Mouse (Mus musculus) limb, embryonic 10.5 days (tissue): ENCODE results near the gene Dctpp1. TPM values are rescaled to one million over a fixed set of nuclear protein-coding genes. Genes with fewer than 3 reads are reported as not detected.

Experiments
- DNase-seq: peaks from one replicate; pipeline ENCODE4 v3.0.0-alpha.2; 2017; ENCODE audit warnings: low spot score
- H3K27ac ChIP-seq: fragments of 300-500 bp; sonication (generic); 2 replicates; pipeline ENCODE4 v1.5.1; 2016; ENCODE audit warnings: mild to moderate bottlenecking
- H3K27me3 ChIP-seq: fragments of 300-500 bp; sonication (generic); 2 replicates; pipeline ENCODE4 v1.6.1; 2016; ENCODE audit warnings: low read depth, mild to moderate bottlenecking; ENCODE audit not compliant: poor library complexity, severe bottlenecking
- H3K36me3 ChIP-seq: fragments of 300-500 bp; sonication (generic); 2 replicates; pipeline ENCODE4 v1.6.1; 2016; ENCODE audit warnings: mild to moderate bottlenecking, moderate library complexity
- H3K4me1 ChIP-seq: fragments of 300-500 bp; sonication (generic); 2 replicates; pipeline ENCODE4 v1.6.1; 2016
- H3K4me3 ChIP-seq: fragments of 300-500 bp; sonication (generic); 2 replicates; pipeline ENCODE4 v1.5.1; 2016; ENCODE audit warnings: mild to moderate bottlenecking, moderate library complexity
- H3K9me3 ChIP-seq: fragments of 300-500 bp; sonication (generic); replicated peaks from 2 replicates; pipeline ENCODE4 v1.6.1; 2016; ENCODE audit warnings: mild to moderate bottlenecking
- WGBS: fragments of 180-500 bp; shearing (Covaris S2); methylation state at CpG from one replicate; pipeline ENCODE4 v1.1.7; 2016; 5-methylcytosine and 5-hydroxymethylcytosine counted together
- polyA plus RNA-seq: library from polyadenylated mRNA; unstranded; fragments of >200 nt; fragmentation: Nextera tagmentation; extraction: Ambion mirVana; gene quantifications from 2 replicates; pipeline ENCODE4 v1.2.1, GENCODE M21; 2016

Dctpp1 gene
- 340 and 453 TPM in 2 replicates for polyA plus RNA-seq

DNA sequence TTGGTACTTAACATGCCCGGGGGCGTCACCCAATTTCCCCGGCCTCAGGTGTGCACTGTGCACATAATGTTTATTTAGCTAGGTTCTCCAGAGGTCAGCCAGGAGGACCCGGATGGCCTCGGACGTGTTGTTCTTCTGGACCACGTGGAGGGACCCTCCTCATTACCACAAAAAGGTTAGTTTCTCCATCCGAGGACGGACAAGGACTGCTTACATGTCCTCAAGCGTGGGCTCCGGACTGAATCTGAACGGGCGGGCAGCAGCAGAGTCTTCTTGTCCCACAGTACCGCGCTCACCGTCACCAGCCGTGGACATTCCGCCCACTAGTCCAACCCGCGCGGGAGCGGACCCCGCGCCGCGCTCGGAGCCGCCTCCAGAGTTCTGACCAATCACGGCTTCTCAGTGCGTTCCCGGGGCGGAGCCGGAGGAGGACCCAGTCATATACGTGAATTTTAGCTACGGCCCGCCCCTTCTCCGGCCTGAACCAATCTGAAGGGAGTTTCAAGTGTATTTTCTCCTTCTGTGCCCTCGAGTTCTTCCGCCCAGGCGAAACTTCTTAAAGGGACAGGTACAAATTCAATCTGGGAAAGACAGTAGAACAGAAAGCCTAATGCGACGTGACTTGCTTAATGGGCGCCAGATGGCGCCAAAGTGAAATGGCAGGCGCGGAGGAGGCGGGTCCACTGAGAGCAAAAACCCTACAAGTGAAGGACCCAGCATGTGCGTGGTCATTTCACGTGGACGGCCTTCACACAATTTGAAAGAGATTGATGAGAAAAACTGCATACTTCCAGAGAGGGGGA lies at the start of gene Dctpp1:
TSS of gene Dctpp1 (minus strand) at position 401 of the 803 bp plus-strand sequence.
- peak; percentile 95 for DNase-seq
- H3K4me3 ChIP-seq: peak within 1 kb of the TSS; percentile 69
- no peaks in the 10 kb centered on the region for H3K27me3 ChIP-seq
- H3K4me1 ChIP-seq: peaks cover 21% of the 10 kb centered on the region
- H3K36me3 ChIP-seq: peaks cover 39% of the 10 kb centered on the region
- H3K9me3 ChIP-seq: no peaks in the 10 kb centered on the region
- H3K27ac ChIP-seq: peak within 1 kb of the TSS; percentile 87
- WGBS: under 1% methylated on average over 50 of the region's 50 CpGs

DNA sequence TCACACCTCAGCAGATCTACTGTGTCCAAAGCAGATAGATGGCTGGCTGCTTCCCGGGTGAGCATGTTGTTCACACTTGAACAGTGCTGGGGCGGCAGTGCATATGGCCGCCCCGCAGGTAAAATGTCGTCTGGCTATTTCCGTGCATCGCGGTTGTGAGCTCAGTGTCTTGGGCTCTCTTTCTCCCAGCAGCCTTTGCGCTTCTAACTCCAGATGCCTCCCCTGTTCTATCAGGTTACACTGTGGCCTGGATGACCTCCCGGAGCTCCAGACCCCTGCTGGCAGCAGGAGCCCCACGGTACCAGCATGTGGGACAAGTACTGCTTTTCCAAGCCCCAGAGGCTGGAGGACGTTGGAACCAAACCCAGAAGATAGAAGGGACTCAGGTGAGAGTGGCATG lies 49.4 kb upstream of the Dctpp1 start:
- H3K4me3 ChIP-seq: peak overlapping the region; percentile 3; the same call in 1 of the 2 replicates
- peaks cover 7% of the 10 kb centered on the region for H3K4me1 ChIP-seq
- H3K9me3 ChIP-seq: no peaks in the 10 kb centered on the region
- DNase-seq: no peak
- WGBS: 72% methylated on average over 12 of the region's 12 CpGs
- H3K27me3 ChIP-seq: no peaks in the 10 kb centered on the region
- no peak overlapping the region for H3K27ac ChIP-seq
- no peaks in the 10 kb centered on the region; the same call in 1 of the 2 replicates for H3K36me3 ChIP-seq

DNA sequence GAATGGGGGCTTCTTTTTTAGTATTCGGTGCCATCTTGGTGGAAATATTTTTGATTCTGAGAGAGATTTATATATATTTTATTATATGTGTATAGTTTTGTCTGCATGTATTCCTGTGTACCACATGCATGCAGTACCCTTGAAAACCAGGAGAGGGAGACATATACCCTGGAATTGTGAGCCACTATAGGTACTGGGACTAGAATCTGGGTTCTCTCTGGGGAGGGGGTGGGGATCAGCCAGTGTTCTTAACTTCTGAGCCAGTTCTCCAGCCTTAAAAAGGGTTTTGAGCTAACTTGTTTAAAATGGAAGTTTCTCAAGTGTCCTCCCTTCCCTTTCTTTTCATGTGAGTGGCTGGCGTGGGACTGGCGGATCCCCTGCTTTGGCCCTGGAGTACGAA lies 48.4 kb upstream of the Dctpp1 start:
- Histone ChIP-seq H3K27ac (0 out of 2 replicates have a peak overlapping the region, but pooled peaks have one; percentile 1), H3K4me1 (peaks cover 7% of the 10 kb centered on the region), H3K27me3 (no peaks in the 10 kb centered on the region), H3K9me3 (no peaks in the 10 kb centered on the region), H3K4me3 (no peak overlapping the region), H3K36me3 (no peaks in the 10 kb centered on the region)
- peak; percentile 58 for DNase-seq
- 77% methylated on average over 4 of the region's 4 CpGs for WGBS

DNA sequence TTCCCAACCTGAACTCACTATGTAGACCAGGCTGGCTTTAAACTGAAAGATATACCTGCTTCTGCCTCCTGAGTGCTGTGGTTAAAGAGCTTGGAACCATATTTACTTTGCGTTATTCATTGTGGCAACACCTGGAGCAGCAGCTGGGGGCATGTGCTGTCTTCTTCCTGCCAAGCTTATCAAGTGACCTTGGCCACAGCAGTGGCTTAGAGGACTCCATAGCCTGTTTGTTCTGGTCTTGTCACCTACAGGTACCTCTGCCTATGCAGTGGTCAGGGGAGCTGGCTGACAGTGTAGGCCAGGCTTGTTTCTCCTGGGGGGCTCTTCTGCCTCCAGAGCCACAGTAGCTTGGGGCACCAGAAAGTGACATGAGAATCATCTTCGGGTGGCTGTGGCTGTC lies 47.9 kb upstream of the Dctpp1 start:
- DNase-seq: no peak
- no peaks in the 10 kb centered on the region for H3K36me3 ChIP-seq
- 81% methylated on average over 2 of the region's 2 CpGs for whole genome bisulfite sequencing
- H3K4me3 ChIP-seq: no peak overlapping the region
- H3K4me1 ChIP-seq: peaks cover 7% of the 10 kb centered on the region
- no peaks in the 10 kb centered on the region for H3K27me3 ChIP-seq
- no peaks in the 10 kb centered on the region for H3K9me3 ChIP-seq
- H3K27ac ChIP-seq: no peak overlapping the region

DNA sequence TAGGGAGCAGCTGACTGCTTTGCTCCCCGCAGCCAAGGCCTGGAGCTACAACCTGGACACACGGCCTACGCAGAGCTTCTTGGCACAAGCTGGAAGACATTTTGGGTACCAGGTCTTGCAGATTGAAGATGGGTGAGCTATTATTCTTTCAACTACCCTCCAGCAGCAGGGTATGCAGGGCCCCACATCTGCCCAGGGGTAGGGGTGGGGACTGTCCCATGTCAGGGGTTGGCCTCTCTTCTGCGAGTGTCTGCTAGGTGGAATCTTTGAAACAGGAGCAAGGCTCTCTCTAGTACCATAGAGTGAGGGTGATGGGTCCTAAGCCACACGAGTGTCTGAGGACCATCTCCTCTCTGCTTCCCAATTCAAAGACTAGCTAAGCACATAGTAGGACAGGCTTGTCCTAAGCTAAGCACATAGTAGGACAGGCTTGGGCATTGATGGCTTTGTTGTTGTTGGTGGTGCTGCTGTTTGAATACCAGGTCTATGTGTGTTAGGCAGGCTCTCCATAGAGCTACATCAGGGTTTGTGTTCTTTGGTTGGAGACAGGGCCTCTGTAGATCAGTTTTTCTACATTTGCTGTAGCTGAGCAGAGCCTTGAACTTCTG lies 37.2 kb upstream of the Dctpp1 start:
- Histone ChIP-seq H3K4me3 (no peak overlapping the region), H3K9me3 (no peaks in the 10 kb centered on the region), H3K36me3 (no peaks in the 10 kb centered on the region), H3K27ac (no peak overlapping the region), H3K4me1 (no peaks in the 10 kb centered on the region), H3K27me3 (no peaks in the 10 kb centered on the region)
- 93% methylated on average over 5 of the region's 5 CpGs for WGBS
- no peak for DNase-seq

DNA sequence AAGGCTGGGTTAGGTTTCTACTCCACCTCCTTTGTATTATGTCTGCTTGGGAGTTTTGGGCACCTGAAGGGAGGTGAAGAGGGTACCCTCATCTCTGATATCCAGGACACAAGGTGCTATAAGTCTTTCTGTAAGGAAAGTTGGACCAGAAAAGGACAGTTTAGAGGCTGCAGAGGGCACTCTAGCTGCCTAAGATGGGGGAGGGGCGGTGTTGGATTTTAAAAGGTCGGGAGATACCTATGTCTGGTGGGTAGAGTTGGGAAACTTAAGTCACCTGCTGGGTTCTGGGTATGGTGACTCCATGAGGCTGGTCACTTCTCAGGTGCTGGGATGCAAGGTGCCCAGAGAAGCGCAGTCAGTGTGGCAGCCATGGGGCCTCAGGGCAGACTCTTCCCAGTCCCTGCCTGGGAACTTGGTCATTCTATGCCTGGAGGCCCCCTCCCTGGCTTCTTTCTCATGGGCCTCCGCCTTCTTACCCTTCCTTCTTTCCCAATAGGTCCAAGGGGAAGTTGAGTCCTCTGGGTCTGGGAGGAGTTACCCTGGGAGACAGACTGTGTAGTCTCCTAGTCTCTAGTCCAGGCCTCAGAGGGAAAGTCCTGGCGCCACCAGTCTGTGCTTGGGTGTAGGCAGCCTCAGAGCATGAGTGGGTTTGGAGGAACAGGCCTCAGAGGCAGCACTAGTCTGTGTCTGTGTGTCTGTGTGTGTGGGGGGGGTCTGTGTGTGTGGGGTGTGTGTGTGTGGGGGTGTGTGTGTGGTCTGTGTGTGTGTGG lies 36.5 kb upstream of the Dctpp1 start:
- Histone ChIP-seq H3K36me3 (no peaks in the 10 kb centered on the region), H3K9me3 (no peaks in the 10 kb centered on the region), H3K27me3 (no peaks in the 10 kb centered on the region), H3K27ac (no peak overlapping the region), H3K4me3 (no peak overlapping the region), H3K4me1 (no peaks in the 10 kb centered on the region)
- 88% methylated on average over 5 of the region's 5 CpGs for WGBS
- DNase-seq: no peak

DNA sequence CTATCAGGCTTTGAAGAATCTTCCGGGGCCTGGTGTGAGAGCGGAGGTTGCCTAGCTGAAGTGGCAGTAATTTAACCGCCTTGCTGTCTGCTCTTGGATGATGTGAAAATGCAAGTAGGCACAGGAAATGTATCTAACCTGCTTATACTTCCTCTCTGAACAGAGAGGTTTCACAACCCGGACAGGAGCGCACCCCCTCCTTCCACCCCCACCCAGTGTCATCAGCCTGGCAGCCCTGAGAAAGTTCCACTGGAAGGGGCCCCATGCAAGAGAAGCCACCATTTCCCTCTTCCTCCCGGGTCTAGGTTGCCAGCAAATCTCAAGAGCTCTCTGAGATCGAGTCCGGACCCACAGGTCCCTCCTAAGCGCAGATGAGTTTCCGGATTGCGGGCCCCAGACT lies 35.6 kb upstream of the Dctpp1 start, which contains the start of gene Itgal:
TSS of gene Itgal (plus strand) at position 163 of the 400 bp plus-strand sequence.
- Histone ChIP-seq H3K4me3 (no peak within 1 kb of the TSS), H3K9me3 (no peaks in the 10 kb centered on the region), H3K27me3 (no peaks in the 10 kb centered on the region), H3K4me1 (no peaks in the 10 kb centered on the region), H3K36me3 (no peaks in the 10 kb centered on the region), H3K27ac (no peak within 1 kb of the TSS)
- 80% methylated on average over 11 of the region's 11 CpGs for WGBS
- no peak for DNase-seq

DNA sequence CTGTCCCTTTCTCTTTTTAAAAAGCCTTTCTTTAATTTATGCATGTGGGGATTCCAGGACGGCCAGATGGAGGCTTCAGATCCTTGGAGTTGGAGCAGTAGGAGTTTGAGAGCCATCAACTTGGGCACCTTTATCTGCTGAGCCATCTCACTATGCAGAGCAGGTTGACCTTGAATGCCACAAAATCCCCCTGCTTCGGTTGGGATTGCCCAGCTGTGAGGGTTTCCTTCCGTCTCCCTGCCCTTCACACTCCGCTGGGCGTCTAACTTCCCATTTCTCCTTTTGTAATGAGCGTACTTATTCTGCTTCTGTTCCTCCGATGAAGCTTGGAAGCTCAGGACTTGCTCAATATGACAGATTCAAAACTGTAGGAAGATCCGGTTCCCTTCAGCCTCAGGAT lies 29.6 kb upstream of the Dctpp1 start:
- WGBS: 76% methylated on average over 8 of the region's 8 CpGs
- DNase-seq: no peak
- H3K27ac ChIP-seq: no peak overlapping the region

DNA sequence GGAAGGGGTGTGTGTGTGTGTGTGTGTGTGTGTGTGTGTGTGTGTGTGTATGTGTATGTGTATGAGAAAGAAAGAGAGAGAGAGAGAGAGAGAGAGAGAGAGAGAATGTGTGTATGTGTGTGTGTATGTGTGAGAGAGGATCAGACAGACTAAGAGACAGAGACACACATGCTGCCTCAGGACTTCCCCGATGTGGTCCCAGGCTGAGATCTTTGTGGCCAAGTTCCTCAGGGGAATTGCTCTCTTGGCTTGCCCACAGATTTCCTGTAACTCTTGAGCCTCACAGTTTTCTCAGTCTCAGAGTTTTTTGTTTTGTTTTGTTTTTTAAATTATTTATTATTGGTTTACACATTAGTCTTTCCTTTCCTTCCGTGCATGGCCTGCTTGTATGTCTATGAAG lies 28.8 kb upstream of the Dctpp1 start:
- no peak for DNase-seq
- H3K4me3 ChIP-seq: no peak overlapping the region
- H3K4me1 ChIP-seq: no peaks in the 10 kb centered on the region
- 87% methylated on average over 2 of the region's 2 CpGs for WGBS
- no peaks in the 10 kb centered on the region for H3K36me3 ChIP-seq
- no peak overlapping the region for H3K27ac ChIP-seq
- H3K9me3 ChIP-seq: peaks cover 12% of the 10 kb centered on the region; the same call in 1 of the 2 replicates
- no peaks in the 10 kb centered on the region for H3K27me3 ChIP-seq

More for the DNA sequence above, 29.6 kb upstream of the Dctpp1 start:
- H3K4me1 ChIP-seq: no peaks in the 10 kb centered on the region
- H3K36me3 ChIP-seq: no peaks in the 10 kb centered on the region
- H3K9me3 ChIP-seq: peaks cover 12% of the 10 kb centered on the region; the same call in 1 of the 2 replicates
- no peak overlapping the region for H3K4me3 ChIP-seq
- H3K27me3 ChIP-seq: no peaks in the 10 kb centered on the region

DNA sequence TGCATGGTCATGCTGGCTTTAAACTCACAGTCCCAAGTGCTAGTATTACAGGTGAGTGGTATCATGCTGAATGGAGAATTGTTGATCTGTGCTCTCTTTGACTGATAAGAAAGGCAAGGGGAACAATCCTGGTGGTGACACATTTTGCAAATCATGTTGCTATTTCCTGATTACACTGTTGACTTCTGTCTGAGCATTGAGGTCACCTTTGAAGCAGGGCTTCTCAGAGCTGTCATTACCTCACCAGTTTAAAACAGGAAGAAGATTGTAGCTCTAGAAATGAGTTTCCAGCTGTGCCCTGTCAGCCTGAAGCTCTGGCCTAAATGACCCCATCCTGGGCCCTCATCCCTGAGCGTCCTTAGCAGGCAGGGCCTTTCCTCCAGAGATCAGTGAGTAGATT lies 27.4 kb upstream of the Dctpp1 start:
- no peaks in the 10 kb centered on the region for H3K27me3 ChIP-seq
- no peaks in the 10 kb centered on the region for H3K4me1 ChIP-seq
- no peaks in the 10 kb centered on the region for H3K36me3 ChIP-seq
- WGBS: 84% methylated on average over 1 of the region's 1 CpGs
- no peak for DNase-seq
- no peak overlapping the region for H3K4me3 ChIP-seq
- H3K27ac ChIP-seq: no peak overlapping the region
- H3K9me3 ChIP-seq: peaks cover 12% of the 10 kb centered on the region; the same call in 1 of the 2 replicates

DNA sequence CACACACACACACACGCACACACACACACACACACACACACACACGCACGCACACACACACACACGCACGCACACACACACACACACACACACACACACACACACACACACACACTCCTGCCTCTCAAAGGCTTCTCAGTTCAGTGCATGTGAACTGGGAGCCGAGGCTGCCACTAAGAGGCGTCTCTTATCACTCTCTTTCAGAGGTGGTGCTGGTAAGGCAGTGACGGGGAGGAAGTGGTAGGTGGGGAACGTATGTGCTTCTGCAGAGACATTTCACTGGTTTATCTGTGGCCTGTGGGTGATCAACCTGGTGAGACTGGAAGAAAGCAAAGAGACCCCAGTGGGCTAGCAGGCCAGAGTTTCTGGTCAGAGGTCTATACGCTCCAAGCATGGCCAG lies 24.6 kb upstream of the Dctpp1 start:
- H3K36me3 ChIP-seq: no peaks in the 10 kb centered on the region
- H3K4me3 ChIP-seq: no peak overlapping the region
- H3K9me3 ChIP-seq: peaks cover 12% of the 10 kb centered on the region; the same call in 1 of the 2 replicates
- H3K4me1 ChIP-seq: no peaks in the 10 kb centered on the region
- no peaks in the 10 kb centered on the region for H3K27me3 ChIP-seq
- DNase-seq: no peak
- no peak overlapping the region for H3K27ac ChIP-seq
- 79% methylated on average over 6 of the region's 10 CpGs for WGBS

DNA sequence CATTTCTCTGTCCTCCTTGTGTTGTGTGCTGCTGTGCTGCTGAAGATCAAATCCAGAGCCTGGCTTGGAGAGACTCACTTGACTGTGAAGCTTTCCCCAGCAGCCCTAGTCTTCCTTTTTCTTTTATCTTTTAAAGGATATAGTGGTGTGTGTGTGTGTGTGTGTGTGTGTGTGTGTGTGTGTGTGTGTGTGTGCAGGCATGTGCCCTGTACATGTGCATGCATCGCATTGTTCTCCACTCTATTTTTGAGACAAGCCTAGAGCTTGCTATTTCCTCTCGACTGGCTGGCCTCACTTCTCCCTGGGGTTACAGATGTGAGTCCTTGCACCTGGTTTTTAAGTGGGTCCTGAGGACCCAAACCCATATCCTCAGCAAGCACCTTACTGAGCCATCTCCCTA lies 21.7 kb upstream of the Dctpp1 start:
- no peak for DNase-seq
- Histone ChIP-seq H3K4me1 (no peaks in the 10 kb centered on the region), H3K36me3 (no peaks in the 10 kb centered on the region), H3K27ac (no peak overlapping the region), H3K9me3 (0 out of 2 replicates have a peak, but pooled peaks cover 2% of the 10 kb centered on the region), H3K27me3 (no peaks in the 10 kb centered on the region), H3K4me3 (no peak overlapping the region)
- WGBS: 91% methylated on average over 2 of the region's 2 CpGs

DNA sequence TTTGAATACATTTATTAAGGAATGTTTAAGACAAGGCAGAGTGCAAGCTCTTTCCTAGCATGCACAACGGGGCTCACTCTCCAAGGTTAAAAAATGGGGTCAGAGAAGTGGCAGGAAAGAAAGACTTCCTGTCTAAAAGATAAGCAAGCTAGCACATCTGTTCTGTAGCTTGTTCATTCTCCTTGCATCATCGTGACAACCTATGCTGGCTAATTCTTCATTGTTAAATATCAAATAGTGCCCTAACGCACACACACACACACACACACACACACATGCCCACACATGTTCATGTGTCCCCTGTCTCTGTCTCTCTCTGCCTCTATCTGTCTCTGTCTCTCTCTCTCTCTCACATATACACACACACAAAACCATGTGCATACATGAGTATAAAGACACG lies 20.6 kb upstream of the Dctpp1 start:
- Histone ChIP-seq H3K36me3 (no peaks in the 10 kb centered on the region), H3K27me3 (no peaks in the 10 kb centered on the region), H3K4me1 (no peaks in the 10 kb centered on the region), H3K9me3 (no peaks in the 10 kb centered on the region), H3K4me3 (no peak overlapping the region), H3K27ac (no peak overlapping the region)
- no peak for DNase-seq
- WGBS: 73% methylated on average over 4 of the region's 4 CpGs
